ENCODE assay signal across 33 mouse cellular contexts in the genomic region with DNA sequence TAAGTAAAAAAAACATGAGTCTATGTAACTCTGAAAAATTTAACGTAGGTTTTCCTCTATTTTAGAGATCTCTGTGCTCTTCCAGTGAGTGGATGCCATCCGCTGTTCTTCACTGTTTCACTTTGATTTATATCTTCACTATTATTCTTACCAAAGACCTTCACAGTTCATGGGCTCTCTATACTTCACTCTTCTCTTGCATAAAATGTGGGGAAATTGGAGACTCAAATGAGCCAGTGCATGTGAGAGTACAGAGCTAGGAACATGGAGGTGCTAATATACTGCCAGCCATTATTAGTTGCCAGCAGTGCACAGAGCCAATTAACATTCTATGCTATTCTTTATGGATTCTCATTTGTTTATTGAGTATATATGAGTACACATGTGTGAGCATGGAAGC.
"Had no signal": no experiment of that assay in that cellular context is flagged by ENCODE, and none has a peak within 500 bp of the region (broad histone marks: within the 10 kb centered on the region; RNA-seq: fewer than 3 reads in every experiment).

No protein-coding gene starts in this region.

- H3K27ac ChIP-seq: heart, adult 2 months; heart, embryonic 10.5 days; heart, embryonic 13.5 days; heart, embryonic 15.5 days; hindbrain, embryonic 10.5 days; hindbrain, embryonic 12.5 days; hindbrain, embryonic 13.5 days; hindbrain, embryonic 14.5 days; hindbrain, embryonic 15.5 days; hindbrain, postnatal 0 days; intestine, embryonic 15.5 days; left cerebral cortex, adult 2 months had no signal

- DNase-seq: heart, adult 2 months; heart, postnatal 10 days; heart, postnatal 14 days; heart, postnatal 36 days; heart, postnatal 4 days; kidney, adult 11 months; kidney, adult 18-20 months; kidney, adult 8-10 months; kidney, adult 9 months; kidney, postnatal 10 days; kidney, postnatal 14 days; kidney, postnatal 25 days; kidney, postnatal 4 days; layer of hippocampus, adult 9-11 months; layer of hippocampus, postnatal 36 days had no signal

- H3K4me3 ChIP-seq: heart, adult 2 months; heart, embryonic 10.5 days; heart, embryonic 12.5 days; heart, embryonic 13.5 days; heart, embryonic 15.5 days; hindbrain, embryonic 10.5 days; hindbrain, embryonic 12.5 days; hindbrain, embryonic 13.5 days; hindbrain, embryonic 15.5 days; intestine, embryonic 15.5 days; layer of hippocampus, adult 2 months; left cerebral cortex, adult 2 months had no signal

- H3K9me3 ChIP-seq: heart, embryonic 10.5 days; heart, embryonic 12.5 days; heart, embryonic 13.5 days; heart, embryonic 15.5 days; hindbrain, embryonic 10.5 days; hindbrain, embryonic 12.5 days; hindbrain, embryonic 13.5 days; hindbrain, embryonic 15.5 days; intestine, embryonic 15.5 days had no signal

- H3K4me1 ChIP-seq: heart, embryonic 10.5 days; heart, embryonic 12.5 days; heart, embryonic 13.5 days; heart, embryonic 15.5 days; hindbrain, embryonic 10.5 days; hindbrain, embryonic 12.5 days; hindbrain, embryonic 13.5 days; hindbrain, embryonic 15.5 days; intestine, embryonic 15.5 days had no signal

- H3K9ac ChIP-seq: heart, embryonic 12.5 days; heart, embryonic 13.5 days; heart, embryonic 15.5 days; hindbrain, embryonic 12.5 days; hindbrain, embryonic 13.5 days; hindbrain, embryonic 14.5 days; hindbrain, embryonic 15.5 days; intestine, embryonic 15.5 days had no signal

- H3K36me3 ChIP-seq: heart, embryonic 10.5 days; heart, embryonic 12.5 days; heart, embryonic 13.5 days; heart, embryonic 15.5 days; hindbrain, embryonic 10.5 days; hindbrain, embryonic 12.5 days; hindbrain, embryonic 13.5 days; hindbrain, embryonic 15.5 days; intestine, embryonic 15.5 days had no signal

- H3K4me2 ChIP-seq: heart, embryonic 11.5 days; heart, embryonic 12.5 days; heart, embryonic 13.5 days; heart, embryonic 15.5 days; hindbrain, embryonic 12.5 days; hindbrain, embryonic 13.5 days; hindbrain, embryonic 14.5 days; hindbrain, embryonic 15.5 days; intestine, embryonic 15.5 days had no signal

- ATAC-seq: hindbrain, embryonic 16.5 days; hindbrain, postnatal 0 days; inflammation-experienced regulatory T-cells, adult 6 months; intestine, embryonic 15.5 days; intestine, embryonic 16.5 days; intestine, postnatal 0 days had no signal

- H3K27me3 ChIP-seq: heart, embryonic 12.5 days; heart, embryonic 13.5 days; heart, embryonic 15.5 days; hindbrain, embryonic 12.5 days; hindbrain, embryonic 13.5 days; hindbrain, embryonic 15.5 days; intestine, embryonic 15.5 days had no signal
